Mouse (Mus musculus): ENCODE measurements around the gene Plin4.

The Plin4 gene

GRCm38 (mm10) chr17:56109219-56110051 lies at the start of gene Plin4:
Gene Plin4, minus strand, starts transcription at chr17:56109803.
- DNase-seq = no peak

DNA sequence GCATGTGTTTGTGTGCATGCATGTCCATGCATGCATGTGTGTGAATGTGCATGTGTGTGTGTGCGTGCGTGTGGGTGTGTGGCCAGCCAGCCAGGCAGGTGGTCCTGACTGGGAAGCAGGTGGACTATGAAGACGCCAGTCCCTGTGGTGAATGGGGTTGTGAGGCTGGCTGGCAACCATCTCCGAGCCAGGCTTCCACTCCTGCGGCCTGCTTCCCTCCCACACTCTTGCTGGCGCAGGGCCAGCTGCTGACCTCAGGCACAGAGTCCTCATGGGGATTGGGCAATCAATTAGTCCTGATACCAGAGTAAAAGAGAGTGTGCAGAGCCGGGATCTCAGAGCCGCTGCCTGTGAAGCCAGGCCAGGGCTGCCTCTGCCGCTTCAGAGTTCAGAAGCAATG lies 44.0 kb upstream of the Plin4 start:
- DNase-seq = no peak

- no peak for DNase-seq
These were observed 40.3 kb upstream of the Plin4 start for GRCm38 (mm10) chr17:56149897-56150296.

DNA sequence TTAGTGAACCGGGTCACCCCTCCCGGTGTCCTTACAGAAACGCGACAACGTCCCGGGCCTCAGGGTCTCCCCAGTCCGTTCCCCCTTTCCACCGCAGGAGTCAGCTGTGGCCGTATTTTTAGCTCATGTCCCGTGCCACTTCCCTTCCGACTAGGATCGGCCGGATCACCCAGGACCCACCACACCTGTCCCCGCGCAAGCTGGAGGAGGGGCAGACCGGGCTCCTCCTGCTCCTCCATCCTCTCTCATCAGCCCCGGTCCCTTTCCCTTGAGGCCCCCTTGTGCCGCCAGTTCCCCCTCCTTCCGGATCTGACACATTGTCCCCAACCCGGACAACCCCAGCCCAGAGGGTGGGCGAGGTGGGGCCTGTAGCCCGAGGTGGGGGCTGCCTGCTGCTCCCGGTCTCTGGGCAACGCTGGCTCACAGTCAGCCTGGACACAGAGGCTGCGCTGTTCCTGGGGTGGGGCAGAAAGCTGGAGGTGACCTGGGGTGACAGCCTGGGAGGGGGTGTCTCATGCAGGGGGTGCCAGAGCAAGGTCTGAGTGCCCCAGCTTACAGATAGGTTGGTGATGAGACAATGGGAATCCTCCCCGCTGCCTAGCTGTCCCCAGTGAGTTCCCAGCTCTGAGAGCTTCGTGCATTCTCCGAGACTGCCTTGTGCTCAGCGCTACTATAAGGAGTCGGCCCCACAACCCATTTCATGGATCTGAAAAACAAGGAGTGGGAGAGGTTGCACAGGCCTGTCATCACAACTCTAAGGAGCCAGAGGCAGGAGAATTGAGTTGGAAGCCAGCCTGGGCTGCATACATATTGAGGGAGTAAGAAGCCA lies 39.4 kb upstream of the Plin4 start:
- no peak for DNase-seq

- no peak for DNase-seq
These were observed 38.7 kb upstream of the Plin4 start for GRCm38 (mm10) chr17:56148280-56148679.

- DNase-seq = no peak
These were observed 37.8 kb upstream of the Plin4 start for GRCm38 (mm10) chr17:56147420-56147819.

DNA sequence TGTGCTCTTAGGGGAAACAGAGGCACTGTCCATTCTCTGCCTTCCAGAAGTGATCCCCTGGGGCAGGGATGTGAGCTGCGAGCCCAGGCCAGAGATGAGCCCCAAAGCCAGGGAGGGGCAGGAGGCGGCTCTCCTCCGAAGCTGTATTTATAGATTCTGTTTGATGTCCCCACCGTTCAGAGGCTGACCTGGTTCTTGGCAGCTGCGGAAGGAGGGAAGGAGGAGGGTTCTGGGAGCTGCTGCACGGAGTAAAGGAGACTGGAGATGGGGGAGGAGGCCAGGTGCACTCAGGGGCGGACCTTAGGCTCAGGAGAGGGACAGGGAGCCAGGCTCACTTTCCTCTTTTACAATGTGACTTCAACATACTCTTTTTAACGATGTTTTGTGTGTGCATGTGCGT lies 36.5 kb upstream of the Plin4 start:
- no peak for DNase-seq

GRCm38 (mm10) chr17:56144546-56144945 lies 34.9 kb upstream of the Plin4 start:
- DNase-seq = no peak

DNA sequence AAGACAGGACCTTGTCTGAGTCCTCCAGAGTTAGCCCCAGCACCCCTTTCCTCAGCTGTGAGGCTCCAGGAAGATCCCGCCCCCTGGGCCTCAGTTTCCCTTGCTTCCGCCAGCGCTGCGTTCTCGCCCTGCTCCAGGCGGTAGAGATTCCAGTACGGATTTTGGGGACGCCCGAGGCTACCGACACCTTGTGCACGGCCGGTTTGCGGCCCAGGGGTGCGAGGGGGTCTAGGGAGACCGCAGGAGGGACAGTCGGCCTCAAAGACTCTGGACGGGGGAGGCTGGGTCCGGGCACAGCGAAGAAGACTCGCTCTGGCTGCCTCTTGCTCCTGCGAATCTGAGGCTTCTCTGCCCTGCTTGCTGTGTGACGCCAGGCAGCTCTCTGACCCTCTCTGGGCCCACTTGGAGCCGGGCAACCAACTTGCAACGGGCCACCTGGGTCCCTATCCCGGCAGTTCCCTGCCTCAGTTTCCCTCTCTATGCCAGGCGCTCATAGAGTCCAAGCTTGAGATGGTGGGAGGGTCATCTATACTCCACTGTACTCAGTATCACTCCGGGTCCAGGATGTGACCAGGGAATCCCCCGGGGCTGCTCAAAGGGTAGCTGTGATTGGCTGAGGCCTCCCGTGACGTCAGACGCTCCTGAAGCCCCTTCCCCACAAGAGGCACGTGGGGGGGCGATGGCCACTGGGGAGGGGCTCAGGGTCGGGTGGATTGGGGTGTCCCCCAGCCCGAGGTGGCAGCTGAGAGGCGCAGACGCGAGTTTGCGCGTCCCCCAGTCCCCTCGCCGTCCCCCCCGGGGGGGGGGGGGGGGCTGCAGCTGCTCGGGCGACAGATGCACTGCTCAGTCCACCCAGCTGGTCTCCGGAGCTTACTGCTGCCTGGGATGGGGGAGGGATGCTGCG lies 32.4 kb upstream of the Plin4 start:
- DNase-seq = peak; percentile 67

DNA sequence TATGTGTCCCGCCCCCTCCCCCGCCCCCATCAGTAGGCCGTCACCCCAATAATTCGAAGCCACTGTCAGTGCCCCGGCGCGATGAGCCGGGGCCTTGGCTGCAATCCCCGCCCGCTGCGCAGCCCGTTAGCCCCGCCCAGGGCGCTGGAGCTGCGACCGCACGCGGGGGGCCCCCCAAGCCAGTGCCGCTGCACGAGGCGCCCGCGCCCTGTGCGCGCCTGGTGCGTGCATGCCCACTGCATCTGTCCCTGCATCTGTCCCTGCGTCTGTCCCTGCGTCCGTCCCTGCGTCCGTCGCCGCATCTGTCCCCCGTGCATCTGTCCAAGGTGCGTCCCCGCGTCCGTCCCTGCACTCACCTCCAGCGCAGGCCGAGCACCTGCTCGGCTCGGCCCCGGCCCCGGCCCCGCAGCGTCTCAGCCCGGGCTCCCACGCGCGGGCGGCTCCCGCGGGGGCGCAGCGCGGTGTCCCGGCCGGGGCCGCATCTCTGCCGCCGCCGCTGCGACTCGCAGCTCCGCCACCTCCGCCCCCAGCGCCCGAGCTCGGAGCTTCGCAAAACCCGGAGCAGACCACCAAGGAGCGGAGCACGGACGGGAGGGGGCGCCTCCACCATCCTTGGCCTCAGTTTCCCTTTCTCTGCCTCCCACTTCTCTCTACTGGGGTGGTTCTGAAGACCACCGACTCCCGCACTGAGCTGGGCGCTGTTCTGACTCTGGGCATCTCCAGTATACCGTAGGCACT lies 30.4 kb upstream of the Plin4 start, which contains the start of gene Sema6b:
Gene Sema6b, minus strand, starts transcription at position 486 of the 738 bp plus-strand sequence.
- DNase-seq = peak; percentile 81

DNA sequence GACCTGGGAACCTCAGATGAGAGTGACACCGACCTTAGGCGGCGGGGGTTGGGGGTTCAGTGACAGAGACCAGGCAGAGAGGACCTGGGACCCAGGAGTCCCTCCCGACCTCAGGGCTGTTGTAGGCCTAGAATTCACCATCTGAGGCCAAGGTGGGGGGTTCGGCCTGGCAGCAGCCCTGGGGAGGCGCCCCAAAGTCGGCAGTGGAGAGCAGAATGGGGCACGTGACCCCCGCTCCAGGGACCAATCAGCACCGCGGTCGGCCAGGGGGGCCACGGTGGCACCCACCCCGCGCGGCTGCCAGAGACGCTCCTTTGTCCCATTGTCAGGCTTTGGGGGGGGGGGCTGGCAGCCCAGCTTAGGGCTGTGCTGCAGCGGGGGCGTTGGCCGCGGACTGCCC lies 29.8 kb upstream of the Plin4 start:
- DNase-seq = no peak

DNA sequence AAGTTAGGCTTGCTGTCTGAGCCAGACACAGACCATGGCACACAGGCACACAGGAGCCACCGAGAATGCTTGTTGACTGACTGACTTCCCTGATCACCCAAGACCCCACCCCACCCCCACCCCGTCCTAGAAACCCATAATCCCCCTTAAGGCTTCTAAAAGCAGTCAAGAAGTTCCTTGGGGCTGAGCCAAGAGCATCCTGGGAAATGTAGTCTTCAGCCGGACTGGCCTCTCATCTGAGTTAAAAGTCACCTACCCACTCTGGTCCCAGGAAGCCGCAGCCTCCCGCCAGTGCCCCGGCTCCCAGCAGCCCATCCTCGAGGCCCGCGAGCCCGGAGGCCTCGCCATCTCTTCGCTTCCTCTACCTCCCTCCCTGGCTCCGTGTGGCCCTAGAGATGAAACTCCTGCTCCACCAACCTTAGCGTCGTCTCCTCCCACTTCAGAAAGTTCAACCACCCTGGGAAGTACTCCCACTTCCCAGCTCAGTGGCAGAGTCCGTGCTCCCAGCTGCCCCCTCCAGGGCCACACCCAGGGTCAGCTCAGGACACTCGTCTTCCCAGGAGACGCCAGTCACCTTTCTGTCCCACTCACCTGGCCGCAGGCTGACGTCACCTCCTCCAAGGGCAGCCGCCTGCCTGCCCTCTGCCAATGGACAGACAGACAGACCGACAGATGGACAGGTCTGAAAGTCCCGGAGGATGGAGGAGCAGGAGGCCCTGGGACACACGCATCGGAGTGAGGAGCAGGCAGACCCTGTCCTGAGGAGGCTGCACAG lies 28.4 kb upstream of the Plin4 start:
- no peak for DNase-seq

GRCm38 (mm10) chr17:56136558-56136957 lies 27.0 kb upstream of the Plin4 start:
- DNase-seq = no peak

GRCm38 (mm10) chr17:56134463-56134971 lies 24.9 kb upstream of the Plin4 start:
- DNase-seq = peak; percentile 60

DNA sequence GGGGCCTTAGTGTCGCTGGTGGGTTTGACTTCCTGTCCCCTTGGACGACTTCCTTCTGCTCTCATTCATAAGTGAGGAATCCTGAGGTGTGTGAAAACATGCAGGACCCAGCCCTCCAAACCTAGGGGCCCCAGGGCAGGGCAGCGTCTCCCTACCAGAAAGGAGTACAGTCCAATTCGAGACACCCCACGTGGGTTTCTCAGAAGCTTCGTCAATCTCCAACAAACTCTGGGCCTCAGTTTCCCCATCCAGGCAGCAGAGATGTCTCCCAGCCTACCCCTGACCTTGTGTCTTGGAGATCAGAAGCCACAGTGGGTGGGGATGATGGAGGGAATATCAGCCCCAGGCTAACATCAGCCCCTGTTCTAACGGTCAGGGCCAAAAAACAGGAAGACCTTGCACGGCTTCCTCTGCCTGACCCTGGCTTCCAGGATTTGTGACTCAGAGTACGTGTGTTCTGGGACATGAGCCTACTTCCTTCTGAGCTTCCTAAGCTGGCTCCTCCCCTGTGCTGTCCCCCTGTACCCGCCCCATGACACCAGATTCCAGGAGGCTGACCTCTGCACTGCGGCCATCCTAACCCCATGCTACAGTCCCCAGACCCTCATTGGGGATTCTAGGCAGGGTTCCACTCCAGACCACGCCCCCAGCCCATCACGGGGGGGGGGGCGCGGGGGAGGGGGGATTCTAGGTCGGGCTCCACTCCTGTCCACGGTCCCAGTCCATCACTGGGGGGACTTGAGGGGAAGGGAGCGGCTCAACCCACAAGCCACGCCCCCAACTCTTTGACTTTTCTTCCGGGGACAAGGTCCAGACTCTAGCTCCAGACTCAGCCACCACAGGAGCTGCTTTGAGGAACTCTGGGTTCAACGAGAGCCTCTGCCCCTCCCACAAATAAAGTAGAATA lies 24.1 kb upstream of the Plin4 start:
- no peak for DNase-seq

GRCm38 (mm10) chr17:56132661-56133060 lies 23.1 kb upstream of the Plin4 start:
- peak; percentile 78 for DNase-seq

DNA sequence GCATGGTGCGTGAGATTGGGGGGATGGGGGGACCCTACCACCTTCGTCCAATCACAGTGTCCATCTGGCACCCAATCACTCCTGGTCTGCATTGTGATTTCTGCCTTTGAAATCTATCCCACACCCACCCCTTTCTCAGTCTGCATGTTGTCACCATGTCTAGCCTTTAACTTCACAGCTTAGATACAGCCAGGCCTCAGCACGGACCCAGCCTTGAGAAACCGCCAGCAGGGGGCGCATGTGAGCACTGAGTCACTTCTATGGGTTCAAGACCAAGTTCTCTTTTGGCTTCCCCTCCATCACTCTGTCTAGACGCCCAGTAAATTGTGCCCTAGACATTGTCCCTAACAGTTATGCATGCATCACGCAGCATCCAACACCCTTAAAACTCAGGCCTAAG lies 22.2 kb upstream of the Plin4 start:
- peak; percentile 75 for DNase-seq

DNA sequence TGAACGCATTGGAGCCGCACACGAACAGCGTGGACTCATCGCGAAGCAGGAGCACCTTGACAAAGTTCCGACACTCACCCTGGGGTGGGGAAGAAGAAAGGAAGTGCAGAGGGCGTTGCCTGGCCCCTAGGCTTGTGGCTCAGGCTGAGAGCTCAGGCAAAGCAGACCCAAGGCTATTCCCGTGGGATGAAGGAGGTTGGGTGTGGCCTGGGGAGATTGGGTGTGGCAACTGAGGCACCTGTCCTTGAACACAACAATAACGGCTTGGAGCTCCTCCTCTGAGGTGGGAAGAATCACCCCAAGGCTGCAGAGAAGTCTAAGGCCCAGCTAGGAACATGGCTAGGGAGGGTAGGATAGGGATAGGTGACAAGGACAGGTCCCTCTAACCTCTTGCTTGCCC lies 21.5 kb upstream of the Plin4 start:
- no peak for DNase-seq

GRCm38 (mm10) chr17:56128246-56128645 lies 18.6 kb upstream of the Plin4 start:
- DNase-seq = no peak

DNA sequence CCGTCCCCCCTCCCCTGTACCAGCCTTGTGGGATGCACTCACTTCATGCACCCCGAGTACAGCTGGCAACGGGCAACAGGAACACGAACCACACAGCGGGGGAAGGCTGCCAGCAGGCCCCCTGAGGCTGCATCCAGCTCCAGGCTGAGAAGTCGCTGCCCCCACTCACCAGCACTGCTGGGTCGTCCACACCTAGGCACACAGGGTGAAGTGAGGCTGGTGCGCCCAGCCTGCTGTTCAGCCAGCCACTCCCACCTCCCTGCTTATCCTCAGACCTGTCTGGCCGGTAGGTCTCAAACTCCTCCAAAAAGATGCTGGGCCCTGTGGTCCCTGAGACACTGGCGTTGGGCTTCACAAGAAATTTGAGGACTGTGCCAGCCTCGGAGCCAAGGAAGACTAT lies 16.6 kb upstream of the Plin4 start:
- DNase-seq = no peak

All from cerebellum, adult 8-10 months (tissue).